Mouse (Mus musculus) myocyte (in vitro differentiated cells): ENCODE measurements at regions not wholly inside any gene's neighbourhood (a gene's known extent, or its start where the extent isn't known, plus 50 kb on each side); places are given as distances from the start of the nearest gene placed in this dataset.

Experiments
- H3K27me3 ChIP-seq: one replicate; pipeline ENCODE4 v1.6.1; 2011; ENCODE audit not compliant: control insufficient read depth, insufficient read depth, insufficient read length
- H3K36me3 ChIP-seq: one replicate; pipeline ENCODE4 v1.6.1; 2011; ENCODE audit not compliant: control insufficient read depth, insufficient read depth
- H3K4me2 ChIP-seq: one replicate; pipeline ENCODE4 v1.6.1; 2011; ENCODE audit warnings: low read depth, control low read depth
- H3K4me3 ChIP-seq: one replicate; pipeline ENCODE4 v1.5.1; 2011; ENCODE audit warnings: mild to moderate bottlenecking, control low read depth, moderate library complexity
- H3K79me2 ChIP-seq: one replicate; pipeline ENCODE4 v1.6.1; 2011; ENCODE audit not compliant: control insufficient read depth, insufficient read depth
- H3ac ChIP-seq: one replicate; pipeline ENCODE4 v1.6.1; 2011; ENCODE audit not compliant: control insufficient read depth, insufficient read length
- CEBPB ChIP-seq: IDR thresholded peaks from 2 replicates; pipeline ENCODE4 v1.6.1; 2011; ENCODE audit warnings: mild to moderate bottlenecking, moderate library complexity; ENCODE audit not compliant: poor library complexity, insufficient read depth, severe bottlenecking
- E2F4 ChIP-seq: IDR thresholded peaks from one replicate; pipeline ENCODE4 v1.6.1; 2011; ENCODE audit warnings: mild to moderate bottlenecking, control low read depth, moderate library complexity; ENCODE audit not compliant: insufficient read depth
- MAX ChIP-seq: IDR thresholded peaks from one replicate; pipeline ENCODE4 v1.6.1; 2011; ENCODE audit warnings: low read depth, mild to moderate bottlenecking, control low read depth
- MYOD1 ChIP-seq, 3 experiments: IDR thresholded peaks; one replicate each; pipeline ENCODE4 v1.6.1; 2011; ENCODE audit warnings: control low read depth in 2 of 3, low read depth in 2 of 3, mild to moderate bottlenecking in 2 of 3, moderate library complexity in 1 of 3; ENCODE audit not compliant: insufficient read length in 2 of 3, control insufficient read depth in 1 of 3
- MYOG ChIP-seq, 3 experiments: IDR thresholded peaks; one replicate each; pipeline ENCODE4 v1.6.1; 2011; ENCODE audit warnings: control low read depth in 2 of 3, low read depth in 2 of 3, mild to moderate bottlenecking in 2 of 3; ENCODE audit not compliant: insufficient read length in 2 of 3, control insufficient read depth in 1 of 3, insufficient read depth in 1 of 3
- POLR2A ChIP-seq: IDR thresholded peaks from one replicate; pipeline ENCODE4 v1.6.1; 2011; ENCODE audit warnings: low read depth, mild to moderate bottlenecking, control low read depth, moderate library complexity; ENCODE audit not compliant: insufficient read length
- POLR2AphosphoS2 ChIP-seq: IDR thresholded peaks from one replicate; pipeline ENCODE4 v1.6.1; 2011; ENCODE audit warnings: low read depth, control low read depth; ENCODE audit not compliant: insufficient read length
- REST ChIP-seq: IDR thresholded peaks from one replicate; pipeline ENCODE4 v1.6.1; 2011; ENCODE audit warnings: mild to moderate bottlenecking, control low read depth, moderate library complexity; ENCODE audit not compliant: insufficient read depth, insufficient read length
- SRF ChIP-seq: IDR thresholded peaks from one replicate; pipeline ENCODE4 v1.6.1; 2011; ENCODE audit warnings: low read depth; ENCODE audit not compliant: control insufficient read depth, insufficient read length
- TCF12 ChIP-seq: IDR thresholded peaks from one replicate; pipeline ENCODE4 v1.6.1; 2011; ENCODE audit warnings: mild to moderate bottlenecking, control low read depth; ENCODE audit not compliant: poor library complexity, insufficient read depth, severe bottlenecking
- TCF3 ChIP-seq: IDR thresholded peaks from one replicate; pipeline ENCODE4 v1.6.1; 2011; ENCODE audit warnings: low read depth, control low read depth; ENCODE audit not compliant: insufficient read length
- USF1 ChIP-seq: IDR thresholded peaks from one replicate; pipeline ENCODE4 v1.6.1; 2011; ENCODE audit warnings: low read depth, mild to moderate bottlenecking, control low read depth, moderate library complexity

GRCm38 (mm10) chr13:51972656-51973310 lies 126.3 kb downstream of the Gadd45g start:
- Histone ChIP-seq H3K4me3 (peak overlapping the region; percentile 9), H3K36me3 (no peaks in the 10 kb centered on the region), H3ac (no peak overlapping the region), H3K4me2 (peak overlapping the region; percentile 80), H3K27me3 (no peaks in the 10 kb centered on the region), H3K79me2 (no peaks in the 10 kb centered on the region)
- TF ChIP-seq POLR2A: peak; percentile 20
- TF ChIP-seq CEBPB: no peak

- no peaks in the 10 kb centered on the region for H3K36me3 ChIP-seq
- H3K4me2 ChIP-seq: peak overlapping the region; percentile 80
- no peaks in the 10 kb centered on the region for H3K79me2 ChIP-seq
- no peaks in the 10 kb centered on the region for H3K27me3 ChIP-seq
- TF ChIP-seq POLR2AphosphoS2 (no peak), MAX (no peak), TCF12 (no peak), POLR2A (no peak)
- no peak overlapping the region for H3ac ChIP-seq
- H3K4me3 ChIP-seq: peak overlapping the region; percentile 9
Measured at GRCm38 (mm10) chr13:51973461-51973860, 127.0 kb downstream of the Gadd45g start.

- Histone ChIP-seq H3K27me3 (no peaks in the 10 kb centered on the region), H3K4me2 (peak overlapping the region; percentile 80), H3K36me3 (no peaks in the 10 kb centered on the region), H3ac (no peak overlapping the region), H3K79me2 (no peaks in the 10 kb centered on the region), H3K4me3 (peak overlapping the region; percentile 9)
- no peak for TF ChIP-seq MYOG (IDR thresholded peaks at IDR 0.05; ENCODE audit: control insufficient read depth in 1 of 3, insufficient read depth in 1 of 3, insufficient read length in 2 of 3, low read depth in 2 of 3)
- TF ChIP-seq MAX: no peak
- no peak for TF ChIP-seq USF1
- TF ChIP-seq CEBPB: no peak
- no peak for TF ChIP-seq POLR2AphosphoS2
- TF ChIP-seq E2F4: no peak
- TF ChIP-seq MYOD1 (IDR thresholded peaks at IDR 0.05; ENCODE audit: control insufficient read depth in 1 of 3, insufficient read length in 2 of 3, low read depth in 2 of 3): no peak
- TF ChIP-seq SRF: no peak
- TF ChIP-seq TCF3: no peak
- no peak for TF ChIP-seq TCF12
- TF ChIP-seq REST: no peak
- TF ChIP-seq POLR2A: no peak
Measured at GRCm38 (mm10) chr13:51974101-51974500, 127.6 kb downstream of the Gadd45g start.

- Histone ChIP-seq H3ac (no peak overlapping the region), H3K4me3 (peak overlapping the region; percentile 9), H3K27me3 (no peaks in the 10 kb centered on the region), H3K4me2 (peak overlapping the region; percentile 96), H3K36me3 (no peaks in the 10 kb centered on the region), H3K79me2 (no peaks in the 10 kb centered on the region)
- no peak for TF ChIP-seq MYOG (IDR thresholded peaks at IDR 0.05; ENCODE audit: control insufficient read depth in 1 of 3, insufficient read depth in 1 of 3, insufficient read length in 2 of 3, low read depth in 2 of 3)
- no peak for TF ChIP-seq CEBPB
- TF ChIP-seq REST: no peak
- TF ChIP-seq POLR2A: no peak
- TF ChIP-seq USF1: no peak
- no peak for TF ChIP-seq TCF3
- no peak for TF ChIP-seq TCF12
- no peak for TF ChIP-seq POLR2AphosphoS2
- no peak for TF ChIP-seq E2F4
- TF ChIP-seq MAX: no peak
- no peak for TF ChIP-seq MYOD1 (IDR thresholded peaks at IDR 0.05; ENCODE audit: control insufficient read depth in 1 of 3, insufficient read length in 2 of 3, low read depth in 2 of 3)
- TF ChIP-seq SRF: no peak
Measured at GRCm38 (mm10) chr13:51975330-51975729, 128.9 kb downstream of the Gadd45g start.

- H3ac ChIP-seq: no peak overlapping the region
- no peak for TF ChIP-seq CEBPB
- TF ChIP-seq MYOD1 (IDR thresholded peaks at IDR 0.05; ENCODE audit: control insufficient read depth in 1 of 3, insufficient read length in 2 of 3, low read depth in 2 of 3): peak; percentile 68 to 93 (median 88)
- TF ChIP-seq MYOG (IDR thresholded peaks at IDR 0.05; ENCODE audit: control insufficient read depth in 1 of 3, insufficient read depth in 1 of 3, insufficient read length in 2 of 3, low read depth in 2 of 3): peak; percentile 86 to 95 (median 90)
- peak; percentile 66 for TF ChIP-seq TCF3
- peak; percentile 49 for TF ChIP-seq TCF12
- TF ChIP-seq POLR2A: peak; percentile 43
- H3K79me2 ChIP-seq: no peaks in the 10 kb centered on the region
- H3K4me3 ChIP-seq: peak overlapping the region; percentile 9
- H3K4me2 ChIP-seq: peak overlapping the region; percentile 96
- no peaks in the 10 kb centered on the region for H3K27me3 ChIP-seq
- no peaks in the 10 kb centered on the region for H3K36me3 ChIP-seq
Measured at GRCm38 (mm10) chr13:51975801-51976601, 129.5 kb downstream of the Gadd45g start.
